Mouse (Mus musculus): Measurements from ENCODE around the gene Acsf2. TPM values are rescaled to one million over a fixed set of nuclear protein-coding genes. Genes with fewer than 3 reads are reported as not detected.

The Acsf2 gene
- polyA plus RNA-seq (2015; fragmentation: Nextera tagmentation; extraction: Ambion mirVana), result 5.8 and 14.8 TPM in 2 replicates

GRCm38 (mm10) chr11:94601321-94602281 lies at the start of gene Acsf2:
TSS of gene Acsf2 (minus strand) at chr11:94601871.

GRCm38 (mm10) chr11:94629199-94629883 lies 27.7 kb upstream of the Acsf2 start, which contains the start of gene Lrrc59:
TSS of gene Lrrc59 (plus strand) at chr11:94629767.

GRCm38 (mm10) chr11:94564437-94565150 lies 37.1 kb downstream of the Acsf2 start, which contains the start of gene Chad:
TSS of gene Chad (plus strand) at chr11:94565047.

GRCm38 (mm10) chr11:94548888-94549690 lies 52.6 kb downstream of the Acsf2 start, which contains the start of gene Rsad1:
TSS of gene Rsad1 (minus strand) at chr11:94549255.

GRCm38 (mm10) chr11:94521219-94521843 lies 80.3 kb downstream of the Acsf2 start, which contains the start of gene Mycbpap:
TSS of gene Mycbpap (minus strand) at chr11:94521742.

Other genes starting within 250 kb of the Acsf2 start
- 4.8 and 5.8 TPM in 2 replicates for gene Abcc3, start 208.9 kb downstream of the Acsf2 start, polyA plus RNA-seq (2015; fragmentation: Nextera tagmentation; extraction: Ambion mirVana)
- gene Cacna1g, start 127.7 kb downstream of the Acsf2 start, polyA plus RNA-seq (2015; fragmentation: Nextera tagmentation; extraction: Ambion mirVana), result 1.8 and 1.9 TPM in 2 replicates
- gene Spata20, start 115.7 kb downstream of the Acsf2 start, polyA plus RNA-seq (2015; fragmentation: Nextera tagmentation; extraction: Ambion mirVana), result 0.08 TPM in 1 of 2 replicates, not detected in the other
- gene Epn3, start 101.9 kb downstream of the Acsf2 start, polyA plus RNA-seq (2015; fragmentation: Nextera tagmentation; extraction: Ambion mirVana), result 6.0 and 12.5 TPM in 2 replicates
- gene Mycbpap, start 80.1 kb downstream of the Acsf2 start, polyA plus RNA-seq (2015; fragmentation: Nextera tagmentation; extraction: Ambion mirVana), result 1.7 and 2.1 TPM in 2 replicates
- 2.9 and 4.0 TPM in 2 replicates for gene Rsad1, start 52.6 kb downstream of the Acsf2 start, polyA plus RNA-seq (2015; fragmentation: Nextera tagmentation; extraction: Ambion mirVana)
- gene Chad, start 36.8 kb downstream of the Acsf2 start, polyA plus RNA-seq (2015; fragmentation: Nextera tagmentation; extraction: Ambion mirVana), result 0.27 and 0.63 TPM in 2 replicates
- gene Lrrc59, start 27.9 kb upstream of the Acsf2 start, polyA plus RNA-seq (2015; fragmentation: Nextera tagmentation; extraction: Ambion mirVana), result 56.7 and 86.4 TPM in 2 replicates
- gene Mrpl27, start 51.9 kb upstream of the Acsf2 start, polyA plus RNA-seq (2015; fragmentation: Nextera tagmentation; extraction: Ambion mirVana), result 200 and 258 TPM in 2 replicates
- 3.0 and 3.4 TPM in 2 replicates for gene Eme1, start 52.1 kb upstream of the Acsf2 start, polyA plus RNA-seq (2015; fragmentation: Nextera tagmentation; extraction: Ambion mirVana)
- gene Xylt2, start 75.6 kb upstream of the Acsf2 start, polyA plus RNA-seq (2015; fragmentation: Nextera tagmentation; extraction: Ambion mirVana), result 16.6 and 17.5 TPM in 2 replicates
- 0.30 and 1.1 TPM in 2 replicates for gene Gm11541, start 102.6 kb upstream of the Acsf2 start, polyA plus RNA-seq (2015; fragmentation: Nextera tagmentation; extraction: Ambion mirVana)
- 0.11 TPM in 1 of 2 replicates, not detected in the other for gene Cdc34b, start 139.9 kb upstream of the Acsf2 start, polyA plus RNA-seq (2015; fragmentation: Nextera tagmentation; extraction: Ambion mirVana)
- gene Tmem92, start 180.8 kb upstream of the Acsf2 start, polyA plus RNA-seq (2015; fragmentation: Nextera tagmentation; extraction: Ambion mirVana), result not detected in 2 replicates